Mouse (Mus musculus) MEL (cell line): ENCODE results near the gene Orai1.
A peak's percentile ranks its signal among the peaks of the same experiment; 100 is the strongest.

ENCODE experiments used
- CTCF ChIP-seq, 3 experiments: IDR thresholded peaks in 2 of 3; conservative IDR thresholded peaks in 1 of 3; 2 replicates each; pipeline ENCODE4 v1.5.1; 2011 to 2012; ENCODE audit warnings: low read length in 3 of 3, low read depth in 2 of 3, mild to moderate bottlenecking in 2 of 3, improper control_type of control experiment in 1 of 3, inconsistent platforms in 1 of 3, mixed read lengths in 1 of 3, moderate library complexity in 1 of 3; ENCODE audit not compliant: control insufficient read depth in 1 of 3, insufficient read depth in 1 of 3, poor library complexity in 1 of 3, severe bottlenecking in 1 of 3
- MAZ ChIP-seq: IDR thresholded peaks from 2 replicates; pipeline ENCODE4 v1.6.1; 2012; ENCODE audit warnings: low read depth, mild to moderate bottlenecking, inconsistent platforms, low read length, improper control_type of control experiment
- MYC ChIP-seq: IDR thresholded peaks from 2 replicates; pipeline ENCODE4 v1.6.1; 2011; ENCODE audit warnings: low read depth, mild to moderate bottlenecking, low read length, improper control_type of control experiment, moderate library complexity
- POLR2A ChIP-seq, 2 experiments: IDR thresholded peaks; 2 replicates each; pipeline ENCODE4 v1.6.1; 2011 to 2012; ENCODE audit warnings: low read length in 2 of 2, mild to moderate bottlenecking in 2 of 2, control low read depth in 1 of 2, improper control_type of control experiment in 1 of 2, low read depth in 1 of 2, moderate library complexity in 1 of 2; ENCODE audit not compliant: control insufficient read depth in 1 of 2, insufficient read depth in 1 of 2, poor library complexity in 1 of 2
- SMC3 ChIP-seq: IDR thresholded peaks from 2 replicates; pipeline ENCODE4 v1.6.1; 2011; ENCODE audit warnings: low read depth, low read length, improper control_type of control experiment

- TF ChIP-seq CTCF (IDR thresholded peaks at IDR 0.05 in 2 of 3, conservative IDR thresholded peaks at IDR 0.05 in 1 of 3; ENCODE audit: control insufficient read depth in 1 of 3, insufficient read depth in 1 of 3, low read depth in 2 of 3, low read length in 3 of 3, poor library complexity in 1 of 3, severe bottlenecking in 1 of 3) (peak; percentile 25 to 78 (median 30); a peak in 4 of 6 replicates), MYC (0 out of 2 replicates have a peak, but pooled peaks have one; percentile 29), MAZ (no peak), POLR2A (IDR thresholded peaks at IDR 0.05; ENCODE audit: control insufficient read depth in 1 of 2, insufficient read depth in 1 of 2, low read depth in 1 of 2, low read length in 2 of 2, poor library complexity in 1 of 2) (no peak), SMC3 (peak; percentile 82)
These were observed 49.3 kb downstream of the Orai1 start for GRCm38 (mm10) chr5:123064207-123064606.
